Mouse (Mus musculus) midbrain, embryonic 16.5 days (tissue): ENCODE results near the gene Hint2. TPM values are rescaled to one million over a fixed set of nuclear protein-coding genes. Genes with fewer than 3 reads are reported as not detected.
A peak's percentile ranks its signal among the peaks of the same experiment; 100 is the strongest.

Experiments
- ATAC-seq: fragments of 200-750 bp; cut with Nextera tagmentation; 2 replicates; pipeline ENCODE4 v1.8.0; 2017; ENCODE audit warnings: moderate TSS enrichment
- H3K27ac ChIP-seq: fragments of 300-500 bp; sonication (generic); 2 replicates; pipeline ENCODE4 v1.5.1; 2014; ENCODE audit warnings: mild to moderate bottlenecking, low read length, mixed read lengths
- H3K27me3 ChIP-seq: fragments of 300-500 bp; sonication (generic); 2 replicates; pipeline ENCODE4 v1.6.1; 2014; ENCODE audit warnings: low read depth, low read length, mixed read lengths; ENCODE audit not compliant: control insufficient read depth, insufficient read depth
- H3K36me3 ChIP-seq: fragments of 300-500 bp; sonication (generic); 2 replicates; pipeline ENCODE4 v1.6.1; 2014; ENCODE audit warnings: mild to moderate bottlenecking, low read length, moderate library complexity, mixed read lengths; ENCODE audit not compliant: control insufficient read depth, insufficient read depth
- H3K4me1 ChIP-seq: fragments of 300-500 bp; sonication (generic); 2 replicates; pipeline ENCODE4 v1.6.1; 2014; ENCODE audit warnings: mild to moderate bottlenecking, low read length, mixed read lengths; ENCODE audit not compliant: control insufficient read depth, insufficient read depth
- H3K4me2 ChIP-seq: fragments of 300-500 bp; sonication (generic); 2 replicates; pipeline ENCODE4 v1.6.1; 2014; ENCODE audit warnings: mild to moderate bottlenecking, low read length, mixed read lengths
- H3K4me3 ChIP-seq: fragments of 300-500 bp; sonication (generic); 2 replicates; pipeline ENCODE4 v1.5.1; 2014; ENCODE audit warnings: low read depth, mild to moderate bottlenecking, low read length, moderate library complexity, mixed read lengths
- H3K9ac ChIP-seq: fragments of 300-500 bp; sonication (generic); 2 replicates; pipeline ENCODE4 v1.6.1; 2014; ENCODE audit warnings: low read depth, low read length, mixed read lengths
- H3K9me3 ChIP-seq: fragments of 300-500 bp; sonication (generic); replicated peaks from 2 replicates; pipeline ENCODE4 v1.6.1; 2014; ENCODE audit warnings: mild to moderate bottlenecking, low read length, mixed read lengths; ENCODE audit not compliant: control insufficient read depth, poor library complexity, severe bottlenecking
- WGBS: fragments of 180-500 bp; shearing (Covaris S2); extraction: QIAGEN DNeasy Blood & Tissue Kit; methylation state at CpG from one replicate; pipeline ENCODE4 v1.1.7; 2014; 5-methylcytosine and 5-hydroxymethylcytosine counted together
- polyA plus RNA-seq: library from polyadenylated mRNA; unstranded; fragments of >200 nt; fragmentation: Nextera tagmentation; extraction: Ambion mirVana; gene quantifications from 2 replicates; pipeline ENCODE4 v1.2.1, GENCODE M21; 2015

The Hint2 gene
- polyA plus RNA-seq, 1 experiment from 2014 or later, result 57.9 TPM

GRCm38 (mm10) chr4:43691026-43691425 lies 34.8 kb upstream of the Hint2 start:
- H3K36me3 ChIP-seq, result peaks cover 23% of the 10 kb centered on the region
- H3K9me3 ChIP-seq, result no peaks in the 10 kb centered on the region
- ATAC-seq, result no peak
- no peak overlapping the region for H3K9ac ChIP-seq
- H3K27me3 ChIP-seq, result no peaks in the 10 kb centered on the region
- no peak overlapping the region for H3K27ac ChIP-seq
- 88% methylated on average over 5 of the region's 5 CpGs for WGBS
- no peaks in the 10 kb centered on the region for H3K4me1 ChIP-seq
- H3K4me2 ChIP-seq, result no peak overlapping the region
- no peak overlapping the region for H3K4me3 ChIP-seq

- Histone ChIP-seq H3K4me2 (no peak overlapping the region), H3K36me3 (peaks cover 32% of the 10 kb centered on the region), H3K27ac (no peak overlapping the region), H3K4me3 (no peak overlapping the region), H3K9me3 (no peaks in the 10 kb centered on the region), H3K9ac (no peak overlapping the region), H3K4me1 (no peaks in the 10 kb centered on the region), H3K27me3 (no peaks in the 10 kb centered on the region)
- 91% methylated on average over 17 of the region's 17 CpGs for WGBS
- ATAC-seq, result no peak
Measured at GRCm38 (mm10) chr4:43690021-43690420, 33.8 kb upstream of the Hint2 start.

DNA sequence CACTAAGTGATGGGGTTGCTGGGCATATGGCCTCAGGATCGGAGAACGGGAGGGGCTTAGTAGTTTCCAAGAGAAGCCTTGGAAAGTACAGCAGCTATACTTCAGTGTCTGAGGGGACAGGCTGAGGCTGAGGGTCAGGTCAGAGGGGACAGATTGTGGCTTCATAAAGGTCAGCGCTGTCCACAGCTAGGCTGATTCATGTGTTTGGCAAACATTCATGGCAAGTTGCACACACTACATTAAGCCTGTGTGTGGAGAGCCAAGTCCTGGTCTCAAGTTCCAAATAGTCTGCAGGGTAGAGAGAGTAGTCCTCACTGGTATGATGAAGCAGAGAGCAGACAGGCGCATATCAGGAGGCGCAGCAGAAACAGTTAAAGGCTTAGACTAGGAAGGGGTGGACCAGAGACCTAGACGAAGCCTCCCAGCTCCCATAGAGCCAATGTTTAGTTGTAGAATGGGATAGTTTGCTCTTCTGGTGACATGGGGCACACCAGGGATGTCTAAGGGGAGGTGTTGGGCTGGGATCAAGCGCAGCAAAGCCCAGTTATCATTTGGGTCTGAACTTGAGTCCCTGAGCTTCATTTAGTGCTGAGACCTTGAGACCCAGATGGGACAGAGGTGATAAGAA lies 23.3 kb upstream of the Hint2 start:
- Histone ChIP-seq H3K4me3 (no peak overlapping the region), H3K36me3 (peaks cover 35% of the 10 kb centered on the region), H3K9me3 (no peaks in the 10 kb centered on the region), H3K27ac (no peak overlapping the region), H3K4me2 (no peak overlapping the region), H3K4me1 (no peaks in the 10 kb centered on the region), H3K27me3 (no peaks in the 10 kb centered on the region), H3K9ac (no peak overlapping the region)
- no peak for ATAC-seq
- WGBS, result 94% methylated on average over 7 of the region's 7 CpGs

DNA sequence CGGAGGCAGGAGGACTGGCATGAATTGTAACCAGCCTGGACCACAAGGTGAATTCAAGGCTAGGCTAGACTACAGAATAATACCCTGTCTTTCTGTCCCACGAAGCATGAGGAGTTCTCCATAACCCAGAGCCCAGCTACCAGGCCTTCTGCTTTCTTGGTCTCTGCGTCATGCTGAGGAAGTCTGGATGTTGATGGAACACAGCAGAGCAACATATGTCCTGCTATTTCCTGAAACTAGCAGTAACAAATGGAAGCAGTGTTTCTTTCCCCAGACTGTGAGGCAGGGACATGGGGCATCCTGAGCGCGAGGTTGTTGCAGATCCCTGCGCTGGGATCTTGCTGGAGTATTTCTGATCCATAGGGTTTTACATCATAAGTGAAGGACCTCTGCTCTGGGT lies 22.3 kb upstream of the Hint2 start:
- 84% methylated on average over 6 of the region's 6 CpGs for WGBS
- H3K9me3 ChIP-seq, result no peaks in the 10 kb centered on the region
- H3K27me3 ChIP-seq, result no peaks in the 10 kb centered on the region
- H3K36me3 ChIP-seq, result peaks cover 38% of the 10 kb centered on the region
- H3K9ac ChIP-seq, result no peak overlapping the region
- H3K27ac ChIP-seq, result no peak overlapping the region
- no peak overlapping the region for H3K4me3 ChIP-seq
- no peaks in the 10 kb centered on the region for H3K4me1 ChIP-seq
- no peak for ATAC-seq
- no peak overlapping the region for H3K4me2 ChIP-seq

DNA sequence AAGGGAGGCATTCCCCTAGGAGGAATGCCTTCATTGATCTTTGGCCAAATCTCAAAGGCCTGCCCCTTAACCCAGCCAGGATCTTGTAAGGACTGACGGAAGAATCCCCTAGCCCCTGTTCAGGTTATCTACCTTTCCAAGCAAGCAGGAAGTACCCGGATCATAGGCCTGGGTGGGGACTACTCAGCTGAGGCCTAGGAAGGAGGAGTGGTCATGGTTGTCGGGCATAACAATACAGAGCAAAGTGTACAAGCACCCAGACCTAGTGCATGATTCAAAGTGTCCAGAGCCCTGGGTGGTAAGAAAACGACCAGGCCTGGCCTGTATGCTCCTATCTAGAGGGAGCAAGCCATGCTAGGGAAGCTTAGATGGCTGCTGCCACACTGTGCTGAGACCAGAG lies 19.3 kb upstream of the Hint2 start:
- Histone ChIP-seq H3K36me3 (peaks cover 23% of the 10 kb centered on the region; the same call in 1 of the 2 replicates), H3K4me2 (no peak overlapping the region)
- 80% methylated on average over 4 of the region's 4 CpGs for WGBS

DNA sequence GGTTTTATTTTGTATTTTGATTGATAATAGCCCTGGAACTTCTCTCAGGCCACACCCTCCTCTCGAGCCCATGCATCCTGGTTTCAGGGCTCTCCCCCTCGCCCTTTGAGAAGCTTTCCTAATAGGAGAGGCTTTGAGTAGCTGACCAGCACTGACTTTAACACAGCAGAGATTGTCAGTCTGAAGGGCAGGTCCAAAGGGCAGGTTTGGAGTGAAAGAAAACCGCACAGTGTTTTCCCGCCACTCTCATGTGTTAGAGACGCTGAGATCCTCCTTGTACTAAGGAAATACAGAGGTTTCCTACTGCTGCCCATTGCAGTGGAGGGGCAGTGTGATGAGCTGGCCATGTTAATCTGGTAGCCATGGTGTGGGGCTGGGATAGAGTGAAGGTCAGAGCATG lies 18.7 kb upstream of the Hint2 start:
- H3K36me3 ChIP-seq, result peaks cover 21% of the 10 kb centered on the region; the same call in 1 of the 2 replicates
- ATAC-seq, result no peak
- WGBS, result 81% methylated on average over 5 of the region's 5 CpGs

More for the DNA sequence above, 19.3 kb upstream of the Hint2 start:
- Histone ChIP-seq H3K27ac (no peak overlapping the region), H3K27me3 (no peaks in the 10 kb centered on the region), H3K4me1 (peaks cover 24% of the 10 kb centered on the region), H3K9me3 (no peaks in the 10 kb centered on the region), H3K9ac (no peak overlapping the region), H3K4me3 (no peak overlapping the region)
- ATAC-seq, result no peak

GRCm38 (mm10) chr4:43673703-43674102 lies 17.4 kb upstream of the Hint2 start:
- no peak overlapping the region for H3K27ac ChIP-seq
- WGBS, result 80% methylated on average over 8 of the region's 8 CpGs
- no peak for ATAC-seq
- H3K9me3 ChIP-seq, result no peaks in the 10 kb centered on the region
- peaks cover 34% of the 10 kb centered on the region for H3K4me1 ChIP-seq
- no peak overlapping the region for H3K9ac ChIP-seq
- H3K27me3 ChIP-seq, result no peaks in the 10 kb centered on the region
- no peak overlapping the region for H3K4me3 ChIP-seq
- H3K36me3 ChIP-seq, result peaks cover 21% of the 10 kb centered on the region; the same call in 1 of the 2 replicates
- no peak overlapping the region for H3K4me2 ChIP-seq

More for the DNA sequence above, 18.7 kb upstream of the Hint2 start:
- Histone ChIP-seq H3K4me2 (no peak overlapping the region), H3K4me3 (no peak overlapping the region), H3K27me3 (no peaks in the 10 kb centered on the region), H3K27ac (no peak overlapping the region), H3K4me1 (peaks cover 31% of the 10 kb centered on the region), H3K9ac (no peak overlapping the region), H3K9me3 (no peaks in the 10 kb centered on the region)

DNA sequence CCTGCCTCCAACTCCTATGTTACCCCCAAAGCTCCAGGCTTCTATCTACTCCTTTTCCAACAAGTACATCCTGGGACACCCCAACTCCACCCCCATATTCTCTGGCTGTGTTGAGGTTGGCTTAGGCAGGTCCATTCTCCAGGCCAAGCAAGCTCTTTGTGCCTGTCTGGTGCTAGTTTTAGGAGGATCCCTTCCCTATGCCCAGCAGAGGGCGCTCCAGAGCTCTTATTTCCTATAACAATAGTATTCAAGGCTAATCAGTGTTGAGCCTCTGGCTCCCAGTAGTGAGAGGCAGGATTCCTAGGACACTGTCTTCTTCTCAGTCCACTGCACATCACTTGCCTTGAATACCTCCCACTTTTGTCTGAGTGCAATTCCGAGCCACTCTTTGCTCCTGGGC lies 15.8 kb upstream of the Hint2 start:
- Histone ChIP-seq H3K27ac (no peak overlapping the region), H3K4me1 (peaks cover 39% of the 10 kb centered on the region), H3K9me3 (no peaks in the 10 kb centered on the region), H3K27me3 (no peaks in the 10 kb centered on the region), H3K9ac (peak overlapping the region; percentile 36), H3K4me3 (peak overlapping the region; percentile 11; the same call in 1 of the 2 replicates), H3K4me2 (peak overlapping the region; percentile 95), H3K36me3 (peaks cover 18% of the 10 kb centered on the region; the same call in 1 of the 2 replicates)
- WGBS, result 2% methylated on average over 2 of the region's 2 CpGs
- no peak for ATAC-seq

- peak overlapping the region; percentile 92 for H3K4me3 ChIP-seq
- WGBS, result 2% methylated on average over 12 of the region's 25 CpGs
- H3K9me3 ChIP-seq, result no peaks in the 10 kb centered on the region
- peak; percentile 52 for ATAC-seq
- H3K27me3 ChIP-seq, result peaks cover 3% of the 10 kb centered on the region; the same call in 1 of the 2 replicates
- peaks cover 1% of the 10 kb centered on the region; the same call in 1 of the 2 replicates for H3K36me3 ChIP-seq
- peaks cover 39% of the 10 kb centered on the region for H3K4me1 ChIP-seq
- H3K9ac ChIP-seq, result peak overlapping the region; percentile 98
- H3K27ac ChIP-seq, result peak overlapping the region; percentile 73
- peak overlapping the region; percentile 95 for H3K4me2 ChIP-seq
Measured at GRCm38 (mm10) chr4:43669428-43669794, 13.1 kb upstream of the Hint2 start.
